Mouse (Mus musculus): ENCODE measurements around the gene Camp. TPM values are rescaled to one million over a fixed set of nuclear protein-coding genes. Genes with fewer than 3 reads are reported as not detected.

Camp gene
- 0.44 TPM in 1 of 2 replicates, not detected in the other for polyA plus RNA-seq (2014; fragmentation: Nextera tagmentation; extraction: Ambion mirVana)

DNA sequence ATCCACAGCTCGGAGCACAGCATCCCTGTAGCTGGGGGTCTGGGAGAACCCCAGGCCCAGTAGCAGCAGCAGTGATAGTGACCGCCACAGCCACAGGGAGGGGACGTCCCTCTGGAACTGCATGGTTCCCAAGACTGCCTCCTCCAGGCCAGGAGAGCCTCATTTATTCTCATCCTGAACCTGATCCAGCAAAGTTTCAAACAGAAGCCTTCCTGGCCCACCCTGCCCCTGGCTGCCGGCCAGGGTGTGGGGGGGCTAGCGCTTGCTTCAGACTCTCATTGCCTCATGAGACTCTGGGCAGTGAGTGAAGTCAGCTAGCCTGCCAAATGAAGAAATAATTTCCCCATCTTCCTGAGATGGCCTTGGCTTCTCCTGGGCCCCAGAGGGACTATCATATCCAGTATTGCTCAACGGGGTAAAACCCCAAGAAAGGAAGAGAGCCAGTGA, at the start of gene Camp:
Gene Camp (minus strand): TSS at position 306 of the 447 bp plus-strand sequence.
- DNase-seq (ENCODE audit: low spot score) (no peak), ATAC-seq (replicated peaks; ENCODE audit: low FRiP score) (no peak)
- Histone ChIP-seq H3K27ac (ENCODE audit: low read depth, low read length) (no peak within 1 kb of the TSS), H3K27me3 (ENCODE audit: control insufficient read depth, insufficient read depth, low read length) (no peaks in the 10 kb centered on the region), H3K4me1 (replicated peaks; ENCODE audit: control insufficient read depth, insufficient read depth, low read length) (no peaks in the 10 kb centered on the region), H3K9ac (ENCODE audit: low read length) (no peak within 1 kb of the TSS), H3K4me3 (ENCODE audit: low read depth, low read length) (no peak within 1 kb of the TSS), H3K9me3 (ENCODE audit: control insufficient read depth, low read length) (no peaks in the 10 kb centered on the region), H3K36me3 (ENCODE audit: control insufficient read depth, insufficient read depth, low read length) (no peaks in the 10 kb centered on the region), H3K4me2 (ENCODE audit: low read depth, low read length, severe bottlenecking) (no peak within 1 kb of the TSS)
- WGBS, result 84% methylated on average over 6 of the region's 6 CpGs

DNA sequence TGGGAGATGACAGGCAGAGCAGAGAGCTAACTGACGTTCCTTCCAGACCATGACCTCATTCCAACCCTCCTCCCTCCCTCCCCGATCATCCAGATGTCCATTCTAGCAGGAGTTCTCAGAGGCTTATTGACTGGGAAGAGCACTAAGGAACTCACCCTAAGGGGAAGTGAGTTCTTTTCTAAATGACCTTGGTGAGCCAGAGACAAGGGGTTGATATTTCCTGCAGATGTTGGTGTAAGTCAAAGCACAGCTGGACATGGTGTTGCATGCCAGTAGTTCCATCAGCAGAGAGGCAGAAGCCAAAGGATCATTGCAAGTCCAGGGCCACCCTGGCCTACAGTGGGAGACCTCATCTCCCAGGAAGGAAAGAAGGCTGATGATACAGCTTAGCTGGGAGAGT, 48.6 kb upstream of the Camp start:
- 0 out of 2 replicates have a peak, but pooled peaks cover 2% of the 10 kb centered on the region for H3K4me1 ChIP-seq (replicated peaks; ENCODE audit: control insufficient read depth, insufficient read depth, low read length)
- WGBS, result 54% methylated on average over 2 of the region's 2 CpGs
- DNase-seq (ENCODE audit: low spot score) (no peak), ATAC-seq (replicated peaks; ENCODE audit: low FRiP score) (no peak)
- peaks cover 2% of the 10 kb centered on the region; the same call in 1 of the 2 replicates for H3K36me3 ChIP-seq (ENCODE audit: control insufficient read depth, insufficient read depth, low read length)
- H3K27ac ChIP-seq (ENCODE audit: low read depth, low read length), result no peak overlapping the region
- no peaks in the 10 kb centered on the region for H3K27me3 ChIP-seq (ENCODE audit: control insufficient read depth, insufficient read depth, low read length)
- H3K4me2 ChIP-seq (ENCODE audit: low read depth, low read length, severe bottlenecking), result no peak overlapping the region
- H3K9ac ChIP-seq (ENCODE audit: low read length), result no peak overlapping the region
- H3K9me3 ChIP-seq (ENCODE audit: control insufficient read depth, low read length), result no peaks in the 10 kb centered on the region
- H3K4me3 ChIP-seq (ENCODE audit: low read depth, low read length), result no peak overlapping the region

DNA sequence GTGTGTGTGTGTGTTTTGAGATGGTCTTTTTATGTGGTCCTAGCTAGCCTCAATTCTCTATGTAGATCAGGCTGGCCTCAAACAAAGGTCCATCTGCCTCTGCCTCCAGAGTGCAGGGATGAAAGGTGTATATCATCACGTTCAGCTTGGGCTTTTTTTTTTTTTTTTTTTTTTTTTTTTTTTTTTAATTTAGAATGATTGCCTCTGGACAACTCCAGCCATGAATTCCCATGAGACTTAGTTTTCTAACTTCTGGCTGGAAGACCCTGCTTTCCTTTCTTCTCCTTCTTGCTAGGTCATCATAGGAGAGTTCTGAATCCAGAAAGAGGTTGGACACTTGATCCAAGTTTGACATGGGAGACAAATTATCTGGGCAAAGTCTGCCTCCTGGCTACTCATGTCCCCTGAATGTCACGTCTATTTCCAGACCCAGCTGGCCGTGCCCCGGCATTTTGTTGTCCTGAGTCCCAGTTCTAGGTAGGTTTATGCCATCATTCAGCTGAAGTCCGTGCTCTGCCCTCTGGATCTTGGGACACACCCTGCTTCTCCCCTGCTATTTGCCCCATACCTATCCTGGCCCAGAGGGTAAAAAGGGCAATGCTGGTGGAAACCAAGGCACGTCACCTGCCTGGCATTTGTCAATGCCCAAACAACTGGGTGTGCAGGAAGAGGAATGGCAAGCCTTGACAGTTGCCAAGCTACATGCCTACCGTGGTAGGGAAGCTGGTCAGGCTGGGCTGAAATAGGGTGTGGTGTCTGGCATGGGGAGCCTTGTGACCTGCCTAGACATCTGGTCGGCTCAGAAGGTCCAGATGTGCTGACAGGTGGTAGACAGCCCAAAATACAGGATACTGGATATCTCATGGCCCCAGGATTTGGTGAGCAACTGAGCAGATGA, 47.1 kb upstream of the Camp start:
- peaks cover 8% of the 10 kb centered on the region; the same call in 1 of the 2 replicates for H3K36me3 ChIP-seq (ENCODE audit: control insufficient read depth, insufficient read depth, low read length)
- H3K9me3 ChIP-seq (ENCODE audit: control insufficient read depth, low read length), result no peaks in the 10 kb centered on the region

DNA sequence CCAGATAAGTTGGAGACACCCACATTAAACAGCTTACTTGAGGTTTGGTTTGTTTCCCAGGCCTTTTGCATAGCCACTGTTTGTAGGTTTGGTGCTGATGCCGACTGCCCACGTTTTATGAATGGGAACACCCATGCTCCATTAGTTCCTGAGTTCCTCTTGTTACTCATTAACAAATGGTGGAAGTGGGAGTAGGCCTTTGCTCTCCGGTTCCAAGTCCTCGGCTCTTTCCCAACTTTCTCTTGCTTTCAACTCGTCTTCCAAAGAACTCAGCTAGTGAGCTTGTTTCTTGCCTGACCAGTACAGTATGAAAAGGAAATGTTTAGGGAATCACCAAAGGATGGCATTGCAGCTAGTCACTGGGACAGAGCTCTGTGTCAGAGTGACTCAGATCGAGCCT, 46.2 kb upstream of the Camp start:
- H3K36me3 ChIP-seq (ENCODE audit: control insufficient read depth, insufficient read depth, low read length), result peaks cover 15% of the 10 kb centered on the region; the same call in 1 of the 2 replicates
- WGBS, result 85% methylated on average over 6 of the region's 6 CpGs
- ATAC-seq (replicated peaks; ENCODE audit: low FRiP score) (no peak), DNase-seq (ENCODE audit: low spot score) (no peak)
- no peak overlapping the region for H3K9ac ChIP-seq (ENCODE audit: low read length)
- no peak overlapping the region for H3K4me2 ChIP-seq (ENCODE audit: low read depth, low read length, severe bottlenecking)
- no peaks in the 10 kb centered on the region for H3K9me3 ChIP-seq (ENCODE audit: control insufficient read depth, low read length)
- H3K4me3 ChIP-seq (ENCODE audit: low read depth, low read length), result no peak overlapping the region
- no peak overlapping the region for H3K27ac ChIP-seq (ENCODE audit: low read depth, low read length)
- no peaks in the 10 kb centered on the region for H3K27me3 ChIP-seq (ENCODE audit: control insufficient read depth, insufficient read depth, low read length)
- 0 out of 2 replicates have a peak, but pooled peaks cover 2% of the 10 kb centered on the region for H3K4me1 ChIP-seq (replicated peaks; ENCODE audit: control insufficient read depth, insufficient read depth, low read length)

More for the DNA sequence above, 47.1 kb upstream of the Camp start:
- Histone ChIP-seq H3K27me3 (ENCODE audit: control insufficient read depth, insufficient read depth, low read length) (no peaks in the 10 kb centered on the region), H3K9ac (ENCODE audit: low read length) (no peak overlapping the region), H3K4me1 (replicated peaks; ENCODE audit: control insufficient read depth, insufficient read depth, low read length) (0 out of 2 replicates have a peak, but pooled peaks cover 2% of the 10 kb centered on the region), H3K27ac (ENCODE audit: low read depth, low read length) (no peak overlapping the region), H3K4me2 (ENCODE audit: low read depth, low read length, severe bottlenecking) (no peak overlapping the region), H3K4me3 (ENCODE audit: low read depth, low read length) (no peak overlapping the region)
- ATAC-seq (replicated peaks; ENCODE audit: low FRiP score) (no peak), DNase-seq (ENCODE audit: low spot score) (no peak)
- WGBS, result 88% methylated on average over 8 of the region's 8 CpGs

DNA sequence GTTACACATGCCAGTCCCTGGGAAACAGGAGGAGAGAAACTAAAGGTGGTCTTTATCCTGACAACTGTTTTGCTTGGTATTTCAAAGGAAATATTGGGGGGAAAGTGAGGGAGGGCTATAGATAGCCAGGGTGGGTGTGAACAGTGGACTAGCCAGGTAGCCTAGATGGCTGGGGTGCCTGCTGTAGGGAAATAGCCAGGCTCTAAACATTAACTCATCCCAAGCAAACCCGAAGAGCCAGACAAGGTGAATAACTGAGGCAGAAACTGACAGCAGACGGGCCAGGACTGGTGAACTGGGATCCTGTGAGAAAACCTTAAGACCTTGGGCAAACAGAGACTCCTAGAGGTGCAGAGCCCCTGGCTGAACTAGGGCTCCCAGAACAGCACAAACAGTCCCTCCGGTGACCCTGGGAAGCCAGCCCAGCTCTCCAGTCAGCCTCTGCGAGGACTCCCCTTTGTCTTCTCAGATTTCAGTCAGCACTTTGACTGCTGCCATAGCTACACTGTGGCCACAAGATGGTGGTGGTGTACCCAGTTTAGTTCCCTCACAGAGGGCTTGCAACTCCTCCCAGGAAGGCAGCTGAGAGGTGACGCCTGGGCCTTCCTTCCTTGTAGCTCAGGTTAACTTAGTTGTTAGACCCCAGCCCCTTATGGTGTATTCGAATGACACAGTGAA, 45.1 kb upstream of the Camp start:
- H3K27ac ChIP-seq (ENCODE audit: low read depth, low read length), result peak overlapping the region; percentile 46; the same call in 1 of the 2 replicates
- 48% methylated on average over 6 of the region's 6 CpGs for WGBS
- no peaks in the 10 kb centered on the region for H3K9me3 ChIP-seq (ENCODE audit: control insufficient read depth, low read length)
- H3K4me1 ChIP-seq (replicated peaks; ENCODE audit: control insufficient read depth, insufficient read depth, low read length), result 0 out of 2 replicates have a peak, but pooled peaks cover 2% of the 10 kb centered on the region
- H3K4me2 ChIP-seq (ENCODE audit: low read depth, low read length, severe bottlenecking), result no peak overlapping the region
- no peak overlapping the region for H3K4me3 ChIP-seq (ENCODE audit: low read depth, low read length)
- peak; percentile 63 for ATAC-seq (replicated peaks; ENCODE audit: low FRiP score)
- H3K9ac ChIP-seq (ENCODE audit: low read length), result peak overlapping the region; percentile 35
- peaks cover 24% of the 10 kb centered on the region; the same call in 1 of the 2 replicates for H3K36me3 ChIP-seq (ENCODE audit: control insufficient read depth, insufficient read depth, low read length)
- DNase-seq (ENCODE audit: low spot score), result peak; percentile 78
- H3K27me3 ChIP-seq (ENCODE audit: control insufficient read depth, insufficient read depth, low read length), result no peaks in the 10 kb centered on the region

DNA sequence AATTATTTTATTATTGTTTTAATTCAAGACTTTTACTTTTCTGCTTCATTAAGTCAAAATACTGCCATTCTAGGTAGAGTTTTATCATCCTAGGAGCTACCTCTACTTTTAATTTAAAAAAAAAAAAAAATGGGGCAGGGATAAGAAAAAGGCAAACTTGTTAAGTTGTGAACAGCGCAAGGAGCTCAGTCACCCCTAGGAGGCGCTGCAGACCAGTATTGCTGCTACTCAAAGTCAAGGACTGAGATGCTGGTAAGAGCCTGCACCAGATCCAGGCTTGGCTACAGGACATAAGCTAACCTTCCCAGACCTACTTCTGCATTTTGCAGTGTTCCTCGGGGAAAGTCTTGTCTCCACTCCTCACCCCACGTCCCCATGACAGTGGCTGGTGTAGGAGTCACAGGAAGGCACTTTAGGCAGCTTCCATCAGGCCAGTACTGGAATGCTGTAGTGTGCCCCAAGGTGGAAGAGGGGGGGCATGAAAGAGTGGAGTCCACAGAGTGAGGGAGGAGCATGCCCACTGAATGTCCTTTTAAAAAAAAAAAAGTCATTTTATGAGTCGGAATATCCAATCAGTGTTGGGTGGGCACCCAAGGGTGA, 43.3 kb upstream of the Camp start:
- H3K27me3 ChIP-seq (ENCODE audit: control insufficient read depth, insufficient read depth, low read length), result no peaks in the 10 kb centered on the region
- no peak overlapping the region for H3K9ac ChIP-seq (ENCODE audit: low read length)
- peaks cover 37% of the 10 kb centered on the region; the same call in 1 of the 2 replicates for H3K36me3 ChIP-seq (ENCODE audit: control insufficient read depth, insufficient read depth, low read length)
- no peak overlapping the region for H3K27ac ChIP-seq (ENCODE audit: low read depth, low read length)
- 75% methylated on average over 5 of the region's 5 CpGs for WGBS
- no peak overlapping the region for H3K4me3 ChIP-seq (ENCODE audit: low read depth, low read length)
- peak; percentile 88 for DNase-seq (ENCODE audit: low spot score)
- H3K4me1 ChIP-seq (replicated peaks; ENCODE audit: control insufficient read depth, insufficient read depth, low read length), result 0 out of 2 replicates have a peak, but pooled peaks cover 2% of the 10 kb centered on the region
- peak; percentile 35; the same call in 1 of the 2 replicates for ATAC-seq (replicated peaks; ENCODE audit: low FRiP score)
- no peaks in the 10 kb centered on the region for H3K9me3 ChIP-seq (ENCODE audit: control insufficient read depth, low read length)
- H3K4me2 ChIP-seq (ENCODE audit: low read depth, low read length, severe bottlenecking), result no peak overlapping the region

DNA sequence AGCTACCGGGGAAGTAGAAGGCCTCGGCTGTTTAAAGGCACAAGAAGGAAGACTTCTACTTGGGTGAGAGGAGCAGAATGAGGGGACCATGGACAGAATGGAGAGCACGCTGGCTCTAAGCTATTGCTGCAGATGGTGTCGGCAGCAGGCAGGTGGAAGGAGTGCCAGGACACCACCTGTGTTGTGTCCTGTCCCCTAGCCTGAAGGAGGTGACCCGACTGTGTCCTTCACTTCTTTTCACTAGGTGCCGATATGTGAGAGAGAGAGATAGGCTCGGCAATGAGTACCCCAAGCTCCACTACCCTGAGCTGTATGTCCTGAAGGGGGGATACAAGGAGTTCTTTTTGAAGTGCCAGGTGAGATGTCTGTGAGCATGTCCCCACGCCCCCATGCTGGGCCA, 42.1 kb upstream of the Camp start:
- Histone ChIP-seq H3K4me1 (replicated peaks; ENCODE audit: control insufficient read depth, insufficient read depth, low read length) (0 out of 2 replicates have a peak, but pooled peaks cover 2% of the 10 kb centered on the region), H3K4me3 (ENCODE audit: low read depth, low read length) (no peak overlapping the region), H3K9ac (ENCODE audit: low read length) (no peak overlapping the region), H3K36me3 (ENCODE audit: control insufficient read depth, insufficient read depth, low read length) (peaks cover 46% of the 10 kb centered on the region; the same call in 1 of the 2 replicates), H3K9me3 (ENCODE audit: control insufficient read depth, low read length) (no peaks in the 10 kb centered on the region), H3K4me2 (ENCODE audit: low read depth, low read length, severe bottlenecking) (no peak overlapping the region), H3K27ac (ENCODE audit: low read depth, low read length) (no peak overlapping the region), H3K27me3 (ENCODE audit: control insufficient read depth, insufficient read depth, low read length) (no peaks in the 10 kb centered on the region)
- 94% methylated on average over 8 of the region's 8 CpGs for WGBS
- DNase-seq (ENCODE audit: low spot score) (no peak), ATAC-seq (replicated peaks; ENCODE audit: low FRiP score) (no peak)

DNA sequence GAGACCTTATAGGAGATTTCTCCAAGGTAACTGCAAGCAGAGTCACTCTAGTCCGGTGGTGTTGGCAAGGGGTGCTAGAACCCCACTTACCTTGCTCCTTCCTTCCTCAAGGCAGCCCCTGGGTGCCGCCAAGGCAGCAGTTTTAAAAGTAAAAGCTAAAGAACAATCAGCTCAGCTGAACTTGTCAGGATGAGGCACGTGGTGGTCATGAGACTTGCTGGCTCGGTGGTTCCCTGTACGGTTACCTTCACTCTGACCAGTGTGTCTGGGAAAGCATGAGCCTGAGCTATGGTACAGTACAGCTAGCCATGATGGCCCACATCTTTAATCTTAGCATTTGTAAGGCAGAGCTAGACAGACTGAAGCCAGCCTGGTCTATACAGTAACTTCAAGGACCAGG, 37.9 kb upstream of the Camp start:
- H3K36me3 ChIP-seq (ENCODE audit: control insufficient read depth, insufficient read depth, low read length), result peaks cover 57% of the 10 kb centered on the region
- WGBS, result 92% methylated on average over 5 of the region's 5 CpGs
- H3K9me3 ChIP-seq (ENCODE audit: control insufficient read depth, low read length), result no peaks in the 10 kb centered on the region

More for the DNA sequence above, 37.9 kb upstream of the Camp start:
- DNase-seq (ENCODE audit: low spot score), result no peak
- Histone ChIP-seq H3K27ac (ENCODE audit: low read depth, low read length) (no peak overlapping the region), H3K27me3 (ENCODE audit: control insufficient read depth, insufficient read depth, low read length) (no peaks in the 10 kb centered on the region), H3K4me1 (replicated peaks; ENCODE audit: control insufficient read depth, insufficient read depth, low read length) (no peaks in the 10 kb centered on the region), H3K4me3 (ENCODE audit: low read depth, low read length) (no peak overlapping the region), H3K9ac (ENCODE audit: low read length) (no peak overlapping the region), H3K4me2 (ENCODE audit: low read depth, low read length, severe bottlenecking) (no peak overlapping the region)
- no peak for ATAC-seq (replicated peaks; ENCODE audit: low FRiP score)
